Mouse (Mus musculus): ENCODE measurements around the gene 2200002J24Rik.

Gene 2200002J24Rik

GRCm38 (mm10) chr7:30698589-30698988, at the start of gene 2200002J24Rik:
2200002J24Rik (plus strand) TSS chr7:30698926.
- no peak for DNase-seq

GRCm38 (mm10) chr7:30649591-30650540, 48.9 kb upstream of the 2200002J24Rik start, which contains the start of gene Rbm42:
Rbm42 (minus strand) TSS chr7:30650317.
- peak; percentile 98 to 99 for DNase-seq

- DNase-seq, result peak; percentile 74 to 82
Observed at GRCm38 (mm10) chr7:30664529-30665200, 34.1 kb upstream of the 2200002J24Rik start, which contains the start of gene Haus5. Haus5 (minus strand) TSS chr7:30664994.

GRCm38 (mm10) chr7:30665321-30665720, 33.4 kb upstream of the 2200002J24Rik start:
- no peak for DNase-seq

- DNase-seq, result no peak
Observed at GRCm38 (mm10) chr7:30669229-30669628, 29.5 kb upstream of the 2200002J24Rik start.

- DNase-seq, result no peak
Observed at GRCm38 (mm10) chr7:30671480-30671879, 27.2 kb upstream of the 2200002J24Rik start, which contains the start of gene Pmis2. Pmis2 (minus strand) TSS chr7:30671605.

GRCm38 (mm10) chr7:30678263-30678975, 20.3 kb upstream of the 2200002J24Rik start:
- no peak for DNase-seq

GRCm38 (mm10) chr7:30681897-30682296, 16.8 kb upstream of the 2200002J24Rik start:
- DNase-seq, result no peak

- no peak for DNase-seq
Observed at GRCm38 (mm10) chr7:30683425-30683824, 15.3 kb upstream of the 2200002J24Rik start.

- no peak for DNase-seq
Observed at GRCm38 (mm10) chr7:30688325-30688724, 10.4 kb upstream of the 2200002J24Rik start.

- no peak for DNase-seq
Observed at GRCm38 (mm10) chr7:30698101-30698500, 625 bp upstream of the 2200002J24Rik start.

GRCm38 (mm10) chr7:30706214-30706882, 7.6 kb downstream of the 2200002J24Rik start:
- DNase-seq, result no peak

- no peak for DNase-seq
Observed at GRCm38 (mm10) chr7:30707441-30707840, 8.7 kb downstream of the 2200002J24Rik start.

GRCm38 (mm10) chr7:30711942-30712341, 13.2 kb downstream of the 2200002J24Rik start, which contains the start of gene Atp4a:
Atp4a (plus strand) TSS chr7:30712209.
- DNase-seq, result no peak

GRCm38 (mm10) chr7:30717006-30717715, 18.4 kb downstream of the 2200002J24Rik start:
- peak; percentile 35 to 56 for DNase-seq

- no peak for DNase-seq
Observed at GRCm38 (mm10) chr7:30717716-30718046, 19.0 kb downstream of the 2200002J24Rik start.

- DNase-seq, result no peak
Observed at GRCm38 (mm10) chr7:30719669-30720068, 20.9 kb downstream of the 2200002J24Rik start.

- DNase-seq, result no peak
Observed at GRCm38 (mm10) chr7:30721286-30721685, 22.6 kb downstream of the 2200002J24Rik start.

- no peak for DNase-seq
Observed at GRCm38 (mm10) chr7:30723274-30723953, 24.7 kb downstream of the 2200002J24Rik start.

GRCm38 (mm10) chr7:30728214-30728613, 29.5 kb downstream of the 2200002J24Rik start:
- DNase-seq, result no peak
